Mouse (Mus musculus) hindbrain, postnatal 0 days (tissue): ENCODE data around the gene Ap1b1. TPM values are rescaled to one million over a fixed set of nuclear protein-coding genes. Genes with fewer than 3 reads are reported as not detected.
A peak's percentile ranks its signal among the peaks of the same experiment; 100 is the strongest.

Experiments
- ATAC-seq: fragments of 200-750 bp; cut with Nextera tagmentation; 2 replicates; pipeline ENCODE4 v1.8.0; 2017; ENCODE audit warnings: mild to moderate bottlenecking, moderate TSS enrichment, moderate library complexity
- DNase-seq: peaks from one replicate; pipeline ENCODE4 v3.0.0-alpha.2; 2015; ENCODE audit warnings: low spot score
- H3K27ac ChIP-seq: fragments of 300-500 bp; sonication (generic); 2 replicates; pipeline ENCODE4 v1.5.1; 2014; ENCODE audit warnings: mild to moderate bottlenecking
- H3K27me3 ChIP-seq: fragments of 300-500 bp; sonication (generic); 2 replicates; pipeline ENCODE4 v1.6.1; 2014; ENCODE audit warnings: low read length, mixed read lengths; ENCODE audit not compliant: insufficient read depth
- H3K36me3 ChIP-seq: fragments of 300-500 bp; sonication (generic); 2 replicates; pipeline ENCODE4 v1.6.1; 2014; ENCODE audit warnings: low read length, mixed read lengths; ENCODE audit not compliant: insufficient read depth
- H3K4me1 ChIP-seq: fragments of 300-500 bp; sonication (generic); 2 replicates; pipeline ENCODE4 v1.6.1; 2014; ENCODE audit warnings: antibody characterized with exemption, low read length, mixed read lengths; ENCODE audit not compliant: insufficient read depth
- H3K4me2 ChIP-seq: fragments of 300-500 bp; sonication (generic); 2 replicates; pipeline ENCODE4 v1.6.1; 2014; ENCODE audit warnings: low read depth, mild to moderate bottlenecking, low read length, moderate library complexity, mixed read lengths
- H3K4me3 ChIP-seq: fragments of 300-500 bp; sonication (generic); 2 replicates; pipeline ENCODE4 v1.5.1; 2014; ENCODE audit warnings: low read length
- H3K9ac ChIP-seq: fragments of 300-500 bp; sonication (generic); replicated peaks from 2 replicates; pipeline ENCODE4 v1.6.1; 2014; ENCODE audit warnings: mild to moderate bottlenecking, low read length, moderate library complexity, mixed read lengths
- H3K9me3 ChIP-seq: fragments of 300-500 bp; sonication (generic); 2 replicates; pipeline ENCODE4 v1.6.1; 2016; ENCODE audit warnings: low read length, mixed read lengths
- CTCF ChIP-seq: IDR thresholded peaks from 2 replicates; pipeline ENCODE4 v1.5.1; 2016; ENCODE audit warnings: antibody characterized with exemption, control low read depth, low read depth
- WGBS: fragments of 180-500 bp; shearing (Covaris S2); extraction: QIAGEN DNeasy Blood & Tissue Kit; methylation state at CpG from one replicate; pipeline ENCODE4 v1.1.7; 2014; 5-methylcytosine and 5-hydroxymethylcytosine counted together
- polyA plus RNA-seq: library from polyadenylated mRNA; unstranded; fragments of >200 nt; fragmentation: Nextera tagmentation; extraction: Ambion mirVana; gene quantifications from 2 replicates; pipeline ENCODE4 v1.2.1, GENCODE M21; 2015
- total RNA-seq: library from RNA; depleted of rRNA; stranded (reverse); fragments of >200 nt; gene quantifications from 2 replicates; pipeline ENCODE4 v1.2.3, GENCODE M21; 2014; rRNA removed

Gene Ap1b1
- total RNA-seq (141 and 150 TPM in 2 replicates), polyA plus RNA-seq (85.3 and 89.1 TPM in 2 replicates)

DNA sequence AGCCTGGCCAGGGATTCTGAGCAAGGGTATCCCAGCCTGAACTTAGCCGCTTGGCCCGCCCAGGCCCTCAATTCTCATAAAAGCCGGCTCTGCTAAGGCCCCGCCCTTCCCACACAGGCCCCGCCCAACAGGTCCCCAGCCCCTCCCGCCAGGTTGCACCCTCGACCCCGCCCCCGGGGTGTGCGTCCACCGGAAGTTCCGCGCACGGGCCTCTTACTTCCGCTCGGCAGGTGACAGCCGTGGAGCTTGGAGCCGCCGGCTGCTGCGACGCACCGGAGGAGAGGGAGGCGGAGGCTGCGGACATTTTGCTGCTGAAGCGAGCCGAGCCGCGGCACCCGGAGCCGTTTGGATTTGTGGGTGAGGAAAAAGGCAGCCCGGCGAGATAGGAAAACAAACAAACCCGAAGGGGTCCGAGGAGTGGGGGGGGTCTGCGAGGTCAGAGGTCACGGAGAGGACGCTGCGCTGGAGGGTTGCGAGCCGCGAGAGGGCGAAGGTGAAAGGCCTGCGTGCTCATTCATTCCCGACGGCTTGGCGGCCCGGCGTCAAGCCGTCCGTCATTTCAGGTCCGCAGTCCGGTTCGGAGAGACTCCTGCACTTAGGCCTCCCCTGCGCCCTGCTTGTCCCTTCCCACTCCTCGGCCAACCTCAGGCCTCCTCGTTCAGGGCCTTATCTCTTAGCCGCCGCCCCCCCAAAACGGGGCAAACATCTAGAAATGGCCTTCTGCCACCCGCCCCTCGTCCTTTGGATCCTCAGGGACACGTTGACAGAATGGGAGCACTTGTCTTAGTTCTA, at the start of gene Ap1b1:
TSS of gene Ap1b1 (plus strand) at position 130 of the 792 bp plus-strand sequence.
- peak; percentile 92 for DNase-seq

DNA sequence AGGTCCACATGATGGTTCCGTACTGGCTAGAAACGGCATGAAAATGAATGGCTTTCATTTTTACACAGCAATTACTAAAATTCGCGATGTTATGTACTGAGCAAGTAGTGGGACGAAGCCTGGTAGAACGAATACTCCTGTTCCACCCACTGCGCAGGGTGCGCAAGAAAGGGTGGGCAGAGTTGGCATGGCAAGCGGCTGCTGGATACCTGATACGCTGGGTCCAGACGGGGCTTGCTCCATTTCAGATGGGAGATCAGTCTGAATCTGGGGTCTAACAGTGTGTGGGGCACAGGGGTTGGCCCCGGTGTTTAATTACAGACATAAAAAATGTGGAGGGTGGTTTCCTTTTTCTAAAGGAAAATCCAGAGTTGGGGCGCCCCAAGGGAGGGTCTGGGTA, 40.1 kb upstream of the Ap1b1 start:
- peak overlapping the region; percentile 67 for H3K4me3 ChIP-seq
- H3K4me2 ChIP-seq: peak overlapping the region; percentile 67
- TF ChIP-seq CTCF: no peak
- WGBS: 41% methylated on average over 13 of the region's 13 CpGs
- DNase-seq: no peak
- peaks cover 8% of the 10 kb centered on the region; the same call in 1 of the 2 replicates for H3K4me1 ChIP-seq
- no peaks in the 10 kb centered on the region for H3K9me3 ChIP-seq
- peak overlapping the region; percentile 81; the same call in 1 of the 2 replicates for H3K27ac ChIP-seq
- ATAC-seq: peak; percentile 42; the same call in 1 of the 2 replicates
- H3K9ac ChIP-seq: peak overlapping the region; percentile 76; the same call in 1 of the 2 replicates
- peaks cover 24% of the 10 kb centered on the region; the same call in 1 of the 2 replicates for H3K27me3 ChIP-seq
- no peaks in the 10 kb centered on the region; the same call in 1 of the 2 replicates for H3K36me3 ChIP-seq

More for the DNA sequence above, at the start of gene Ap1b1:
- H3K4me1 ChIP-seq: peaks cover 10% of the 10 kb centered on the region
- peak within 1 kb of the TSS; percentile 78 for H3K9ac ChIP-seq
- no peak for TF ChIP-seq CTCF
- ATAC-seq: peak; percentile 92
- peak within 1 kb of the TSS; percentile 92 for H3K4me2 ChIP-seq
- WGBS: 2% methylated on average over 58 of the region's 62 CpGs
- H3K27ac ChIP-seq: peak within 1 kb of the TSS; percentile 69
- no peaks in the 10 kb centered on the region for H3K9me3 ChIP-seq
- peak within 1 kb of the TSS; percentile 69 for H3K4me3 ChIP-seq
- H3K36me3 ChIP-seq: peaks cover 8% of the 10 kb centered on the region; the same call in 1 of the 2 replicates
- no peaks in the 10 kb centered on the region for H3K27me3 ChIP-seq

DNA sequence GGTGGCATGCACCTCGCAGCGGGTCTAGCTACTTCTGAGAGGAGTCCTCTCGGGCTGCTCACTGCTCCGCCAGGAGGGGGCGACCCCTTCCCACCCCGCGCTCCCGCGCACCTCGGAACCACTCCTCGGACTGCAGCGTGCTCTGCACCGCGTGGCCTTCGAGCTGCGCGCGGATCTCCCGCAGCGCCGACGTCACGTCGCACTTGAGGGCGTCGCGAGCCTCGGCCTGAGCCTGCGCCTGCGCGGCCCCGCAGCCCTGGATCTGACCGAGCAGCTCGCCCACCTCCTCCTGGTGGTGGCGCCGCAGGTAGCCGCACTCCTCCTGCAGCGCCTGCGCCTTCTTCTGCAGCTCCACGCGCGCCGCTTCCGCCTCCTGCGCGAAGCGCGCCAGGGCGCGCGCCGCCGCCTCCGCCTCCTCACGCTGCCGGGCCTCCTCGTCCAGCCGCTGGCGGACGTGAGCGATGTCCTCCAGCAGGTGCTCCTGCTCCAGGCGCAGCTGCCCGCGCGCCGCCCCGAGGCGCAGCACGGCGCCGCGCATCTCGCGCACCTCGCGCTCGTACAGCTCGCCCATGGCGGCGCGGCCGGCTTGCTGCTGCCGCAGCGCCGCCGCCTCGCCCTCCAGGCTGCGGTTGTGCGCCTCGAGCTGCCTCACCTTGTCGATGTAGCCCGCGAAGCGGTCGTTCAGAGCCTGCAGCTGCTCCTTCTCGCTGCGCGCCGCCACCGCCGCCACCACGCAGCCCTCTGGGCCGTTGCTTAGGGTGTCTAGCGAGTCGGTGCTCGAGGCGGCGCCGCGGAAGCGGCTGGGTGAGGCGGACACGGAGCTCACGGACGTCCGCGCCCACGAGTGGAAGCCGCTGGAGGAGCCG, 39.4 kb upstream of the Ap1b1 start:
- Histone ChIP-seq H3K36me3 (no peaks in the 10 kb centered on the region; the same call in 1 of the 2 replicates), H3K27me3 (peaks cover 24% of the 10 kb centered on the region; the same call in 1 of the 2 replicates), H3K4me1 (peaks cover 8% of the 10 kb centered on the region; the same call in 1 of the 2 replicates), H3K27ac (peak overlapping the region; percentile 81), H3K4me3 (peak overlapping the region; percentile 67), H3K9me3 (no peaks in the 10 kb centered on the region), H3K4me2 (peak overlapping the region; percentile 67), H3K9ac (peak overlapping the region; percentile 76)
- TF ChIP-seq CTCF: peak; percentile 47
- peak; percentile 95 for ATAC-seq
- DNase-seq: peak; percentile 91
- WGBS: 1% methylated on average over 119 of the region's 120 CpGs

DNA sequence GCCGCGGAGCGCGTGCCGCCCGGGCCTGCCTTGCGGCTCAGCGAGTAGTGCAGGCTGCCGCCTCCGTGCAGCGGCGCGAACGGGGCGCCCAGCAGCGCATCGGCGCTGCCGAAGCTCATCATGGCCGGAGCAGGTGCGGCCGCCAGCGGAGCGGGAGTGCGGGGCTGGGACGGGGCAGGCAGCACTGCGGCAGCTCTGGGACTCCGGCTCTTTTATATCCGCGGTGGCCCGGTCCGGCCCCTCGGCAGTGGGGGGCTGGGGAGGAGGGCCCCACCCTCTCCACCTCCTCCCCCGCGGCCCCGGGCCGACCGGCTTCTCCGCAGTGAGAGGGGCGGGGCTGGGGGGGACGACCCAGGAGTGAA, 38.8 kb upstream of the Ap1b1 start, which contains the start of gene Nefh:
TSS of gene Nefh (minus strand) at position 252 of the 362 bp plus-strand sequence.
- Histone ChIP-seq H3K9me3 (no peaks in the 10 kb centered on the region), H3K4me1 (peaks cover 8% of the 10 kb centered on the region; the same call in 1 of the 2 replicates), H3K27me3 (peaks cover 24% of the 10 kb centered on the region; the same call in 1 of the 2 replicates), H3K9ac (peak within 1 kb of the TSS; percentile 76), H3K4me3 (peak within 1 kb of the TSS; percentile 67), H3K27ac (peak within 1 kb of the TSS; percentile 81), H3K36me3 (no peaks in the 10 kb centered on the region; the same call in 1 of the 2 replicates), H3K4me2 (peak within 1 kb of the TSS; percentile 67)
- no peak for TF ChIP-seq CTCF
- peak; percentile 25; the same call in 1 of the 2 replicates for ATAC-seq
- DNase-seq: peak; percentile 39
- WGBS: 3% methylated on average over 37 of the region's 41 CpGs

DNA sequence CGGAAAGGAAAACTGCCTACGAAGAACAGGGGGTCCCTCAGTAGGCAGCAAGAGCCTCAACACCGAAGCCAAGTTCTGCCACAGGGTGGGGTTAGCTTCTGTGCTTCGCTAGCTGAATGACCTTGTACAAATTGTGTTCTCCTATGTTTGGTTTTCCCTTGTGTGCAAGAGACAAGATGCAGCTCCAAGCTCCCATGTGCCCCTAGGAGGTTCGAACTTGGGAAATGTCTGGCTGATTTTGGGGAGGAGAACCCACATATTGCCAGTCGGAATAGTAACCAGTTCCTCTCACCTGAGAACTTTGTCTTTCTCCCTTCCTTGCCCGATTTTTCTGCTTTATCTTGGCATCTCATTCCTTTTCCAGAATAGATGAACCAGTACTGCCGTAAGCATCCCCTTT, 37.8 kb upstream of the Ap1b1 start:
- no peaks in the 10 kb centered on the region for H3K9me3 ChIP-seq
- no peak for DNase-seq
- ATAC-seq: no peak
- peaks cover 24% of the 10 kb centered on the region; the same call in 1 of the 2 replicates for H3K27me3 ChIP-seq
- 24% methylated on average over 8 of the region's 8 CpGs for WGBS
- peak overlapping the region; percentile 67 for H3K4me2 ChIP-seq
- no peak overlapping the region for H3K27ac ChIP-seq
- no peak for TF ChIP-seq CTCF
- H3K4me3 ChIP-seq: peak overlapping the region; percentile 67
- H3K36me3 ChIP-seq: no peaks in the 10 kb centered on the region; the same call in 1 of the 2 replicates
- peaks cover 8% of the 10 kb centered on the region; the same call in 1 of the 2 replicates for H3K4me1 ChIP-seq
- H3K9ac ChIP-seq: peak overlapping the region; percentile 45; the same call in 1 of the 2 replicates
